Mouse (Mus musculus): ENCODE measurements around the gene 1700029F12Rik. TPM values are rescaled to one million over a fixed set of nuclear protein-coding genes. Genes with fewer than 3 reads are reported as not detected.

The 1700029F12Rik gene
- polyA plus RNA-seq, 1 experiment: 0.06 TPM

Other genes starting within 250 kb of the 1700029F12Rik start
- gene Gcnt4, start 109.7 kb downstream of the 1700029F12Rik start, polyA plus RNA-seq (2012; rRNA removed): 0.39 and 0.49 TPM in 2 replicates
- 0.18 and 0.21 TPM in 2 replicates for gene Fam169a, start 32.9 kb upstream of the 1700029F12Rik start, polyA plus RNA-seq (2012; rRNA removed)
- 8.9 and 12.4 TPM in 2 replicates for gene Gm6169, start 64.9 kb upstream of the 1700029F12Rik start, polyA plus RNA-seq (2012; rRNA removed)
- gene Gfm2, start 103.6 kb upstream of the 1700029F12Rik start, polyA plus RNA-seq (2012; rRNA removed): 23.5 and 24.4 TPM in 2 replicates
- gene Nsa2, start 103.6 kb upstream of the 1700029F12Rik start, polyA plus RNA-seq (2012; rRNA removed): 105 and 145 TPM in 2 replicates
- gene Hexb, start 164.0 kb upstream of the 1700029F12Rik start, polyA plus RNA-seq (2012; rRNA removed): 99.2 and 113 TPM in 2 replicates
- 7.4 and 9.3 TPM in 2 replicates for gene Enc1, start 206.7 kb upstream of the 1700029F12Rik start, polyA plus RNA-seq (2012; rRNA removed)

Measured in urinary bladder, adult 2 months (tissue).